Mouse (Mus musculus): ENCODE measurements at regions not wholly inside any gene's neighbourhood (a gene's known extent, or its start where the extent isn't known, plus 50 kb on each side); places are given as distances from the start of the nearest gene placed in this dataset.

DNA sequence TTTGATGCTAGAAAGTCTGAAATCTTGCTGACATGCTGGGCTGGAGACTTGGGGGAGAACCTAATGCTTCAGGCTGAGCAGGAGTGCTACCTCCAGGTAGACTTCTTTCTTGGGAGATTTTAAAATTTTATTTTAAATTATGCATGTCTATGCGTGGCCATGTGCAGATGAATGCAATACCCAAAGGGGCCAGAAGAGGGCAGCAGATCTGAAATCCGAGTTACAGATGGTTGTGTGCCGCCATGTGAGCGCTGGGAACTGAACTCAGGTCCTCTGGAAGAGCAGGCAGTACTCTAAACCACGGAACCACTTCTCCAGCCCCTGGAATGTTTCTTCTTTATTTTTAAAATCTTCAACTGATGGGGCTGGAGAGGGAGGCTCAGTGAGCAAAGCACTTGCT is 135.8 kb downstream of the Slc4a3 start:
- DNase-seq (ENCODE audit: extremely low read depth, insufficient read length, low spot score), result no peak

DNA sequence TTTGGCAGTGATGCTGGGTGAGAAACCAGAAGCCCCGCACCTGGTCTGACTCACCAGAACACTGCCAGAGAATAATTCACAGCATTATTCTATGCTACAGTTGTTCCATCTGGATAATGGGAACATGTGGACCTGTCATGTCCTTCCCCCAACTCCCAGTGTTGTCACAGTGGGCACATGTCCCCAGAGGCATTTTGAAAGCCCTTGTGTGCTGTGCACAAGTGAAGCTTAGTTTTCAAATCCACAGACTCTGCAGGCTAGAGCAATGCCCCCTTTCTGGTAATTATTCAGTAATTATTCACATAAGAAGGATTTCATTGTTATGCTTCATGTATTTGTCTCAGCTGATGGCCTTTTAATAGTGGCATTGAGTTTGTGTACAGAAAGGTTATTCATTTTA is 146.7 kb downstream of the Slc4a3 start:
- DNase-seq (ENCODE audit: extremely low read depth, insufficient read length, low spot score), result no peak

DNA sequence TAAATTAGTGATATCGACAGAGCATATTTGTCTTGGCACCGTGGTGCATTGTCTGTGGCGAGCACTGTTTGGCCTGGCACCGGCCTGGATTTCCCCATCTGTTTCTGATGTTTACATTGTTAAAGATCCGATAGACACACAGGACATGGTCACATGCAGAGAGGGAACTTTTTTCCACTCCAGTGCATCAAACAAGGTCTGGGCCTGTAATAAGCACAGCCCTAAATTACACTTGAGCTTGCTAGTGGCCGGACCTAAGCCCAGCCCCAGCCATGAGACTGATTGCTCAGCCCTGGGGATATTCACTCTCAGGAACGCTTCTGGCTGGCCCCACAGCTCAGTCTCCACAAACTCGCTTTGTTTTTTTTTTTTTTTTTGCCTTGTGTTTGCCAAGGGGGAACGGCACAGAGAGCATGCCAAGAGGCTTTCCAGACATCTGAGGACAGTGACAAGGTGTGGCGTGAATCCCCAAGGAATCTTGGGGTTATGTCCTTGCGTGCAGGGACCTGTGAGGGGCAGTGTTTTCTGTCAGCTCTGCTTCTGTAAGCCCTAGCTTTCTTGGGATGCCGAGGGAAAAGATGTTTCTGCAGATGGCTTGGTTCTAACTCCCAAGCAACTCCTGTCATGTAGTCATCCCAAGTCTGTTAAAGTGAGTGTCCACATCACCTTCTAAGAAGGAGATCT is 147.3 kb downstream of the Slc4a3 start:
- no peak for DNase-seq (ENCODE audit: extremely low read depth, insufficient read length, low spot score)

DNA sequence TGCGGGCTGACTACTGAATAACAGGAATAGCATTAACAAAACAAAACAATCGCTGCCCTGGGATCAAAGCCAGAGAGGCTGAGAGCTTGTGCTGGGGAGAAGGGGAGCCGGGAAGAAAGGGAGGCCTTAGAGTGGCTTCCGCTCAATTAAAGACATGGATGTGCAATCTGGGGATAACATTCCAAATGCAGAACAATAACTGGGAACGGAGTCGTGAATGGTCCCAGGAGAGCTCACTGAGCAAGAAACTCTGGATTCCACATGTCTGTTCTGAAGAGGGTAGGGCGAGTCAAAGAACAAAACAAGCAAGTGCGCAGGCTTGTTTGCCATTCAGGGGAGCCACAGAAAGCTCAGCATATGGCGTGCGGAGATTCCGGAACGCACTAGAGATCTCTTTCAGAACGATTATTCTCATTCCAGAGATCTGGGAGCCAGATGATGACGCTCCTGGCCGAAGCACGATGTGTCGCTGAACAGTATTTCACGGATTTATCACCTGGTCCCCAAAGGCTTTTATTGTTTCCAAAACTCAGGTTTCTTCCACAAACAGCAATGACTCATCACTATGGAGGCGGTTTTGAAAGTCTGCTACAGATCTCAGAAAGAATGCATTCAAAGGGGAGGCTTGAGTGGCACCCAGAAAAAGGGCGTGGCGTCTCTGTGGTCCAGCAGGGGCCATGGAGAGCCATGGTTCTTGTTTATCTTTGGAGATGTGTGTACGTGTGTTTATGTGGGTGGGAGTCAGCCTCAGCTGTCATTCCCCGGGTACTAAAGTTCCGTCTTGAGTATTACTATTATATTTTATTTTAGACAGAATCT is 159.0 kb downstream of the Slc4a3 start:
- DNase-seq (ENCODE audit: extremely low read depth, insufficient read length, low spot score), result no peak

DNA sequence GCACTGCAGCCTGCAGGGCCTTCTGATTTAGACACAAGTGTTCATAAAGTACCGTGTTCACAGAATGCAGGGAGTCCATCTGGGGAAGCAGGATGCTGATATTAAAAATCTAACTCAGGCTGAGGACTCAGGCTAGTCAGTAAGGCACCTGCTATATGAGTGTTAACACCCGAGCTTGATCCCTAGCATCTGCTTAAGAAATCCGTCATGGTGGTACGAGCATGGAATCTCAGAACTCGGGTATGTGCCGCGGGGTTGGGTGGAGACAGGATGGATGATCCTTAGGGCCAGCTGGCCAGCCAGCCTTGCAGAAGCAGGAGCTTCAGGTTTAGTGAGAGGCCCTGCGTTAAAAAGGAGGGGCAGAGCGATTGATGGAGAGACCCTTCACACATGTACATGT is 160.1 kb downstream of the Slc4a3 start:
- DNase-seq (ENCODE audit: extremely low read depth, insufficient read length, low spot score), result no peak

DNA sequence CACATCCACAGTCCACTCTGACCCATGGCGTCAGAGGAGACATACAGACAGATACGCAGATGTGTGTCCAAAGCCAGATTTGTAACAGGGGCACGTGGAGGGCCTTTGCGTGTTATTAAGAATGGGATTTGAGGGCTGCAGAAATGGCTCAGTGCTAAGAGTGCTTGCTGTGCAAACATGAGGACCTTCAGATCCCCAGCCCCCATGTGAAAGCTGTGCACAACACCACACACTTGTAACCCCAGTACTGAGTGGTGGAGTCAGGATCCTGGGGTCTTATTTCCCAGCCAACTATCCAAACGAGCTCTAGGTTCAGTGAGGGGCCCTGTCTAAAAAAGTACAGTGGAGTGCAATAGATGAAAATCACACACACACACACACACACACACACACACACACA is 177.4 kb downstream of the Slc4a3 start:
- no peak for DNase-seq (ENCODE audit: extremely low read depth, insufficient read length, low spot score)

DNA sequence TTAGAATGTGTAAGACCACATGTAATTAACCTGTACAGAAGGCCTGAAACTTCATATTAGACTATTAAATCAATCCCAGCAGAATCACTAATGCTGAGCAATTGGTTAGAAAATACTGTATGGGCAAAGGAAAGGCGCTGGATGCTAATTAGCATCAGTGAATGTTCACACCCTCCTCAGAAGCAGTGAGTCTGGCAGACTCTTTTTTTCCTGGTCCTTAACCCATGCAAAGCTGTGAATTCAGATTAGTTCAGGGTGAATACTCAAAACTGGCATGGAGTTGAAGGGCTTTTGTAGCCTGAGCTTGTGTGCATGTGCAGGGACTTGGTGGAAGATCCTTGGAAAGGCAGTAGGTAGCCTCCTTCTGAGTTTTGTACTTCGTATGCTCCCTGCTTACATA is 179.3 kb downstream of the Slc4a3 start:
- DNase-seq (ENCODE audit: extremely low read depth, insufficient read length, low spot score), result no peak

DNA sequence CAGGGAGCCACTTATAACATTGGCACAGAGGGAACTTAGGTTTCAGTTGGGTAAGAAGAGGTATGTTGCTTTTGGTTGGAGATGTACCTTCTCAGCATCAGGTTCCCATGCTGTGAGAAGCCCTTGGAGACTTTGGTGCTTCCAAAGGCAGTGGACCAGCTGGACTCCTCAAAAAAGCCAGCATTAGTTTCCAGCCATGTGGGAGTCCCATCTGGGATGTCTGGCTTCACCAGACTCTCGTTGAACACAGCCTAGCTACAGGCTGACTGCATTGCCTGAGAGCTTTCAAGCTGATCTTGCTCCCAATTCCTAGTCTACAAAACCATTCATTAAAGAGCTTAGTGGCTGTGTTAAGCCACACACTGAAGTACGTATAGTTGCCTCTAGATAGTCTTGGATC is 182.8 kb downstream of the Slc4a3 start:
- no peak for DNase-seq (ENCODE audit: extremely low read depth, insufficient read length, low spot score)

DNA sequence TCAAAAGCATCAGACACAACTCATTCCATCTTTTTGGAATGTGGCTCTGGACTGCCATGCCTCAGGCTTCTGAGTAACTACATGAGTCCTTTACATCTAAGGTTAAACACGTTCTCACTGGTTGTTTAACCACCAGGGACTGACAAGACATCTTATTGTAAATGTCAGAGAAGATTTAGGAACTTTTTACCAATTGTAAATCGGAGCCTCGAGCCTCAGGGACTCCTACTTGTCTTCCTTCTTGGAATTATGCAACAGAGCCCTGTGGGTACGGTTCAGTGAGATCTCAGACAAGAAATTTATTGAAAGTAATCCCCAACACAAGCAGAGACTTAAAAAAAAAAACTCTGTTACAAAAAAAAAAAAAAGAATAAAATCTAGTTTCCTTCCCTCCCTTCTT is 187.7 kb downstream of the Slc4a3 start:
- no peak for DNase-seq (ENCODE audit: extremely low read depth, insufficient read length, low spot score)

DNA sequence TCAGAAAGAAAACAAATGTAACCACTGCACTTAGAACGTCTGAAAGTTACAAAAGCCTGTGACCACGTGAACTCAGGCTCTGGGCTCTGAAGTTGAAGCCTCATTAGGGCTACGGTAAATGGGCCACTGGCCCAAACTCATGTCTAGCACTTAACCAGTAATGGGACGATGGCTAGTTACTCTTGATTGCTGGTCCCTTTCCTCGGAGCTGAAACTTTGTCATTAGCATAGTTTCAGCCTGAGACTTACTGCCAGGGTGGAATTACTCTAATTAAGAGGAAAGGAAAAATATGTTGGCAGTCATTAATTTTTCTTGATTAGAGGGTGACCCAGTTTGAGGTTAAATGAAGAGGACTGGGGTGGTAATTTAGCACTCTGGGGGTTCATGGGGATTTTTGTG is 192.6 kb downstream of the Slc4a3 start:
- DNase-seq (ENCODE audit: extremely low read depth, insufficient read length, low spot score), result no peak

DNA sequence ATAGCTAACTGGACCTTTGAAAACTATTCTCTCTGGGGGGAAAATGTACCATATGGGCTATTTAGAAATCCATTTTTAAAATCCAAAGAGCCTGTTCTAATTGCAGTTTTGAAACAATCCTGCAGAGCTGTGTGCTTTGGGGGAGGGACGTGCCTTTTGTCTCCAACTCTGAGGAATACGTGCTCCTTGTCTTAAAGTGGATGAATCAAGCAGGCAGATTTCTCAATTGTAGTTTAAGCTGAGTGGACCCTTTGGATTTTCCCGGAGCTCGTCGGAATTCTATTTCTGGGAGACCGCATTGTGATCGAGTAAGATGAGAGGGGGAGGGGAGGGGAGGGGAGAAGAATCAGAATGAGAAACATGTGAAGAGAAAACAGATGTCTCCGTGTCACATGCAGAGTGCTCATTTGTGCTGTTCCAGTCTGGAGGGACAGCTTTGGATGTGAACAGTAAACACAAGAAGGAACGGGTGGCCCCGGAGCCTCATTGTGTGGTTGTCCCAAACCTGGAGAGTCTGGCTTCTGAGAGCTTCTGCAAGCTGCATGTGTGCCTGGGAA is 203.7 kb downstream of the Slc4a3 start:
- no peak for DNase-seq (ENCODE audit: extremely low read depth, insufficient read length, low spot score)

DNA sequence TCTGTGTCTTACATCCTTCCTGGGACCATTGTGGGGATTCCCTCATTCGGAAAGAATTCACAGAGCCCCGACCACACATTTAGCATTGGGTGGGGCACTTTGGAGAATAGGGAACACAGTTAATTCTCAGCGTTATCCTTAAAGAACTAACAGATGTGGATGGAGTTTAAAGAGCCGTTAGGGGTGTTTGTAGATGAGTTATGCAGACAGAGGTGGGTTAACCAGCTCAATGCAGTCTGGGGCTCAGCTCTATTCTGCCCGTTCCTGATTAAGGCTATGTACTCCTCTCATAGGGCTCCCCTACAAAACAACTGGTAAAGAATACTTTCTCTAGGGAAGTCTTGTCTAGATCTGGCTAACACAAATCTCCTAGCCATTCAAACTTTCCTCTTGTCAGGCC is 226.1 kb downstream of the Slc4a3 start:
- DNase-seq (ENCODE audit: extremely low read depth, insufficient read length, low spot score), result no peak

DNA sequence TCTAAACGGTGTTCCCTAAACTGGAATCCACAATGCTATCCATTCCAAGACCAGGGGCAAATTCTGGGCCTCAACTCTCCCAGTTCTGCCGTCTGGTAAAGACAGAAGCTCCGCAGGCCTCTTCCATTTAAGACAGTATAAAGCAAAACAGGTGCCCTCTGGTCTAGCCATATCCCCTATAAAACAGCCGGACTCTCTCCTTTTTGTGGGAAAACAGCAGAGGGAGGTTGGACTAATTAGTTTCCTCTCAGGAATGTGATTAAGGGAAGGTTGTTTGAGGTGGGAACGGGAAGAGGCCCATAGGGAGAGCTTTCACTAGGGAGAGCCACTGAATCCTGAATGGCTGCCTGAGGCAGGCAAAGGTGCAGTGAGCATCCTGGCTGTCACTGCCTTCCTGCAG is 226.9 kb downstream of the Slc4a3 start:
- no peak for DNase-seq (ENCODE audit: extremely low read depth, insufficient read length, low spot score)

DNA sequence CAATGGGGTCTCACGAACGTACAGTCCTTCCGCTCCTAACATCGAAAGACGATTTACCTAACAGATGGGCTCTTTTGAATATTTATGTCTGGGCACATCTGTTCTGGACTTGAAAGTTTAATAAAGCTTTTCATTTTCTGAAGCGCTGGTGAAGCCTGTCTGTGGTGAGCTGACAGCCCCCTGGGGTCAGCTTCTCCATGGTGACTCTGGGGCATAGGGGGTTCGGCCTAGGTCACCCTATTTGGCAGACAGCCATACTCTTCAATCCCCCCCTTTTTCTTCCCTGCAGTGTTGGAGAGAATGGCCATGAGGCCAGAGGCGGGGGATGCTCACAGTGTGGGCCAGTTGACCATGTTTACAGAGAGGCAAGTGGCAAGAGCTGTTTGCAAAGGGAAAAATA is 232.8 kb downstream of the Slc4a3 start:
- DNase-seq (ENCODE audit: extremely low read depth, insufficient read length, low spot score), result no peak

DNA sequence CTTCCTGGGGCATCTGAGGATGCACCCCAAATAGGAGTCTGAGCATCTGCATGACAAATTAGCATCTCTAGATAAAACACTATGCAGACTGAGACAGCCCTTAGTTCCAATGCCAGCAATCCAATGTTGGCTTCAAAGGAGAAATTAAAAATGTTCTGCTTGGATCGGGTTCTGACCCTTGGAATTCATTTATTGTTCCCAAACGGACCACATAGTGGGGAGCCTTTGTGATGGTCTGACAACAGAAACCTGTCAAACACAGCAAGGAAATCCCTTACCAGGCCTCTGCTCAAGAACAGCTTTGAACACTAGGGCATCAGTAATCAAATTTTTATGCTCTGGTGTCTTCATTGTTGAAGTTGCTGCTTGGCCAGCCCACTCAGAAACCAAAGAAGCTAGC is 237.1 kb downstream of the Slc4a3 start:
- no peak for DNase-seq (ENCODE audit: extremely low read depth, insufficient read length, low spot score)

DNA sequence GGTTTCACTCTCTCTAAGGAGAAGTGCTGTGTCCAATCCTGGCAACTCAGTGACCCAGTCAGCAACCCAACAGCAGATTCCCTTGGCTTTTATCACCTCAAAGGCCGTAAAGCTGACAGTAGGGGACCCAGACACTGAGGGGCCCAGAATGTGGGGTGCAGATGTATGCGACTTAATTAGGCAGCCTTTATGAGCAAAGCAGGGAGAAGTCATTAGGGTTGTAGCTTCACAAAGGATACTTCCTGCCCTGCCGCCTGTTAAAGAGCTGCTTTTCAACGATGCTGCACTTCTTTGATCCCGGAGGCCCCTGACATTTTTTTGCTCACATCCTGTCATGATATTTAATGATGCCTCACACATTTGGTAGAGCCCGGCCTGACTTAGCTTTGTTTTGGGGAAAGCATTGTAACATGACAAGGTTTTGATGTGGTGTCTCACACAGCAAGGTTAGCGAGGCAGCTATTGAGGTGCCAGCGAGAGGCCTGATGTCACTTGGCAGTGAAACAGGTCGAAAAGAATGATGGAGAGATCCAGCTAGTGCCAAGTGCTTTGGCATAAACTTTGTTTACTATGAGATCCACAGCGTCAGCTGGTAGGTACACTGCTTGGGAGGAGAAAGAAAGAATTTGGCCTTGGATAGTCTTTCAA is 240.2 kb downstream of the Slc4a3 start:
- no peak for DNase-seq (ENCODE audit: extremely low read depth, insufficient read length, low spot score)

DNA sequence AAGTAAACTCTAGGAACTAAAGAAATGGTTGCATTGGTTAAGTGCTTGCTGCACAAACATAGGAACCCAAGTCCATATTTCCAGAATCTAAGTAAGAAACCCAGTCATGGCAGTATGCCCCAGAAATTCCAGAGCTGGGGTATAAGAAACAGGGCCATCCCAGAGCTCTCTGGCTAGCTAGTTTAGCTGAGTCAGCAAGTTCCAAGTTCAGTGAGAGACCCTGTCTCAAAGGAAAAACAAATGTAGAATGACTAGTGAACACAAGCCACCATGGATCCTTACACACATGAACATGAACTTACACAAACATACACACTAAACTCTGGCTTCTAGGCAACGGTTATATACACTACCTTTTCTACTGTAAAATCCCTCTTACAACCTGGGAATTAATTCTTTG is 245.4 kb downstream of the Slc4a3 start:
- DNase-seq (ENCODE audit: extremely low read depth, insufficient read length, low spot score), result no peak

DNA sequence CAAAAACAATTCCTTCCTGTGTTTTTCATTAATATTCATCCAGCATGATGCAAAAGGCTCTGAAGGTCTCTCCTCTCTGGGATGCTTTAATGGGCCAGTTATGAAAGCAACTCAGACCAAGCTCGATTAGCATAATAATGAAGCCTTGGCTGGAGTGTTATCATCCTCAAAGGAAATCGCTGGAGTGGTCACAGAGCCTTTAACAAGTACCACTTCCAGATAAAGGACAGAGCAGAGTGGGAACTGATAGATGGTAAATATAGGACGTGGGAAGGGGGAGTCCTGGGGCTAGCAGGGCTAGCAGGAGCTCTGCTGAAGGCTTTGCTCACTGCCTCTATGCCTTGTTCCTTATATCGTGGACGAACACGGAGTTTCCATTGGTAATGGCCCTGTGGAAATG is 251.7 kb downstream of the Slc4a3 start:
- no peak for DNase-seq (ENCODE audit: extremely low read depth, insufficient read length, low spot score)

DNA sequence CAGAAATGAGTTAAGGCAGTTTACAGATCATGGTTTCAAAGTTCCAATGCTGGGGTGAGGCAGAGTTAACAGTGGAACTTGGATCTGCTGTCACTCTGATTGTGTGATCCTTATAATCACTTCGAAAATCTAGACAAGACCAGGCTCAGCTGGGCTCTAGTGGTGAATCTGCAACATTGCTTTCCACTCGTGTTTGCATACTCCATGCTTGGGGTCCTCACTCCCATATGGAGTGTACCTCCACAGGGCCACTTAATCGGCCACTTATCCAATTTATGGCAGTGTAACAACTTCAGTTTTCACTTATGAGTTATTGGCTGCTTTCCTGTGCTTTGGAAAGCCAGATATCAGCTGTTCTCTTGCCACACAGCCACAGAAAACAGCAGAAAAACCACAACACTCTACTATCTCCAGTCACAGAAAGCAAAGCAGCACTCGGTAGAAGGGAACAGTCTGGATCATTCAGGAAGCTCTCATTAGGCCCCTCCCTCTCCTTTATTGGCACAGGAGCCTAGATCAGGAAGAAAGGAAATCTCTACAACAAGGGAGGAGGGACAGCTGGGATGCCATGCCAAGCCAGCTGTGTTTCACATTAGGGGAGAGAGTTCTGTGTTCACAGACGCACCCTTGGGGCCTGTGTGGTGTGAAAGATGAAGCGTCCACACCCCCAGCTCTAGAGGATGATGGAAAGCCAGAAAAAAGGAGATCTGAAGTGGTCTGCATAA is 252.5 kb downstream of the Slc4a3 start:
- DNase-seq (ENCODE audit: extremely low read depth, insufficient read length, low spot score), result no peak

DNA sequence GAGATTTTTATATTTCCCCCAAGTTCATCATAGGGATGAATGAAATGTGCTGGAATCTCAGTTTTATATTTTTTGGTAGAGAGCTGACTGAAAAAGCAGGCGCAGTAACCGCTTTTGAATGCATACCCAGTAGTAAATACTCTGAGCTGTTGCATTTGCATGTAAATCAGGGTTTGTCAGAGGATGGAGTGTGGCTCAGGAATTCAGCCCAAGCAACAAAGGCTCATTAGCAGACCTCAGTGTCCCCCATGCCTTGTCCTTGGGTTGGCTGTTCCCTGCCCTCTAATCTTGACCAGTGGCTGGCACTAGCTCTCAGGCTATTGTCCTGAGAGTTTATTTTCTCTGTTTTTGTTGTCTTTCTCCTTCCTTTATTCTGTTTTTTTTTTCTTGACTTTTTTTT is 258.4 kb downstream of the Slc4a3 start:
- no peak for DNase-seq (ENCODE audit: extremely low read depth, insufficient read length, low spot score)

DNA sequence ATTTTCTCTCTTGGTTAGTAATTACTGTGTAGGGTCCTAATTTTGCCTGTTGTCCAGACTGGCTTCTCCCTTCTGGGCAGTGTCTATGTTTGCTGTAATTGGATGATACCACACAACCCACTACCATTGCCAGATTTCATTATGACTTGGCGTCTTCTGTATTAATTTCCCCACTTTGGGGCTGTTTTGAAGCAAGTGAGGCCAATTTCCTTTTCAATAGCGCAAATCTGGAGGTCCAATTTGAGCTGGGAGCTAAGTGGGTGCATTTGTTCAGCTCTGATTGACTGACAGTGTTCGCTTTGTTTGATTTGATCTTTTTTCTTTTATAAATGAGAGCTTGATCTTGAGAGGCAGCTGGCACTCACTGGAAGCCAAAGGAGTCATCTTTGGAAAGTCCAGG is 266.4 kb downstream of the Slc4a3 start:
- DNase-seq (ENCODE audit: extremely low read depth, insufficient read length, low spot score), result no peak

Data from 3134 (cell line).